23 mouse cellular contexts compared by ENCODE assay signal in genomic region chr8:66415234-66415633, GRCm38 (mm10).
"Had no signal": no experiment of that assay in that cellular context is flagged by ENCODE, and none has a peak within 500 bp of the region (broad histone marks: within the 10 kb centered on the region; RNA-seq: fewer than 3 reads in every experiment).

No protein-coding gene starts in this region.

- DNase-seq: gastrocnemius, postnatal 14 days; gastrocnemius, postnatal 36 days; heart, adult 11 months; heart, adult 2 months; heart, postnatal 14 days; heart, postnatal 36 days; kidney, adult 11 months; kidney, adult 2 months; kidney, adult 9 months; kidney, postnatal 14 days; kidney, postnatal 36 days; layer of hippocampus, postnatal 36 days; left cerebral cortex, postnatal 4 days had no signal

- H3K4me3 ChIP-seq: heart, adult 2 months; heart, embryonic 13.5 days; heart, embryonic 15.5 days; hindbrain, embryonic 13.5 days; hindbrain, embryonic 15.5 days; kidney, embryonic 15.5 days; limb, embryonic 13.5 days; limb, embryonic 15.5 days had no signal

- H3K27ac ChIP-seq: heart, adult 2 months; heart, embryonic 13.5 days; heart, embryonic 15.5 days; hindbrain, embryonic 13.5 days; hindbrain, embryonic 15.5 days; hindbrain, postnatal 0 days; kidney, embryonic 15.5 days; kidney, postnatal 0 days; limb, embryonic 13.5 days; limb, embryonic 15.5 days had no signal

- ATAC-seq: hindbrain, postnatal 0 days; intestine, embryonic 16.5 days had no signal
